Mouse (Mus musculus) thymus, adult 2 months (tissue): ENCODE results near the gene Mfap2. TPM values are rescaled to one million over a fixed set of nuclear protein-coding genes. Genes with fewer than 3 reads are reported as not detected.

Experiments
- DNase-seq: peaks from one replicate; pipeline ENCODE4 v3.0.0; 2021
- H3K27ac ChIP-seq: fragments of 200-500 bp; 2 replicates; pipeline ENCODE4 v1.5.1; 2012; ENCODE audit warnings: low read length, control low read depth; ENCODE audit not compliant: control insufficient read depth, insufficient read depth
- H3K27me3 ChIP-seq: fragments of 200-500 bp; 2 replicates; pipeline ENCODE4 v1.6.1; 2012; ENCODE audit warnings: mild to moderate bottlenecking, low read length, moderate library complexity, mixed read lengths; ENCODE audit not compliant: control insufficient read depth, insufficient read depth
- H3K36me3 ChIP-seq: fragments of 200-500 bp; 2 replicates; pipeline ENCODE4 v1.6.1; 2012; ENCODE audit warnings: mild to moderate bottlenecking, low read length, moderate library complexity; ENCODE audit not compliant: control insufficient read depth, insufficient read depth
- H3K4me1 ChIP-seq: fragments of 200-500 bp; replicated peaks from 2 replicates; pipeline ENCODE4 v1.6.1; 2012; ENCODE audit warnings: low read length; ENCODE audit not compliant: control insufficient read depth, insufficient read depth
- H3K4me3 ChIP-seq: fragments of 200-500 bp; 2 replicates; pipeline ENCODE4 v1.5.1; 2012; ENCODE audit warnings: mild to moderate bottlenecking, low read length, control low read depth, moderate library complexity; ENCODE audit not compliant: control insufficient read depth, insufficient read depth
- CTCF ChIP-seq: fragments of 200-500 bp; IDR thresholded peaks from 2 replicates; pipeline ENCODE4 v1.5.1; 2012; ENCODE audit warnings: mild to moderate bottlenecking, control low read depth, low read length, moderate library complexity, borderline replicate concordance; ENCODE audit not compliant: control insufficient read depth, poor library complexity, insufficient read depth; ENCODE audit errors: extremely low read depth
- POLR2A ChIP-seq: fragments of 200-500 bp; IDR thresholded peaks from 2 replicates; pipeline ENCODE4 v1.6.1; 2012; ENCODE audit warnings: mild to moderate bottlenecking, low read length, control low read depth, moderate library complexity; ENCODE audit not compliant: control insufficient read depth, poor library complexity, insufficient read depth; ENCODE audit errors: extremely low read depth
- WGBS: fragments of 180-500 bp; shearing (Covaris S2); methylation state at CpG from one replicate; pipeline ENCODE4 v1.1.7; 2018; 5-methylcytosine and 5-hydroxymethylcytosine counted together
- polyA plus RNA-seq: library from polyadenylated mRNA; depleted of rRNA; stranded (reverse); fragments of >200 nt; gene quantifications from 2 replicates; pipeline ENCODE4 v1.2.3, GENCODE M21; 2012

Gene Mfap2
- polyA plus RNA-seq, 1 experiment: 6.1 TPM

DNA sequence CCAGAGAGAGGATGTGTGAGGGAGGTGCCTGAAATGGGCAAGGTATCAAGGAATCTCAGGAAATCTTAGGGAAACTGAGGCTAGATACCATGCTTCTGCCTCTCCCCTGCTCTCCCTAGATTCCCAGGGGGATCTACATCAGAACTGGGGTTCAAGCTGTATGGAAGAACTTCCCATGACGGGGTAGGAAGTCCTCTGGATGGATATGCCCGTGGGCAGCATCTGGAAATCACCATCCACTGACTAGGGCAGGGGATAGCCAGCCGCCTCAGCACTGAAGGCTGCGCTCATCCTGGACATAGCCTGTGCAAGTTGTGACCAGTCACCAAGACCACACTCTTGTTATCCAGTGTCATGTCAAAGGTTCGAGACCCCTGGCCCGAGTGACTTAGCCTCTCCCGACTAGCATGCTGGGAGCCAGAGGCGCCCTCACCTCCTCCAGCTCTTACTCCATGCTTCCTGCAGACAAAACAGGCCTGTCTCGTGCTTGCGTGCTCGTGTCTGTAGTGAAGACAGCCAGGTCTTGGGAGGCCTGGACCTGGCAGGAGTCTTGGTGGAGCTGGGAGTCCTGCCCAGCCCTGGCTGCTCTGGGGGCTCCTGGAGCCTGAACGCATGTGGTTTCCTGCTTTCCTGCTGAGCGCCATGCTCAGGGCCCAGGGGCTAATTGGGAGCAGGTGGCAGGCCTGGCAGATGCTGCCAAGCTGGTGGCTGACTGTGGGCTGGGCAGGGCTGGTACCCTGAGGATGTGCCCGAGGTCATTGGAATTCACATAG is 1.5 kb downstream of the Mfap2 start:
- Histone ChIP-seq H3K4me3 (no peak overlapping the region), H3K27ac (no peak overlapping the region)

DNA sequence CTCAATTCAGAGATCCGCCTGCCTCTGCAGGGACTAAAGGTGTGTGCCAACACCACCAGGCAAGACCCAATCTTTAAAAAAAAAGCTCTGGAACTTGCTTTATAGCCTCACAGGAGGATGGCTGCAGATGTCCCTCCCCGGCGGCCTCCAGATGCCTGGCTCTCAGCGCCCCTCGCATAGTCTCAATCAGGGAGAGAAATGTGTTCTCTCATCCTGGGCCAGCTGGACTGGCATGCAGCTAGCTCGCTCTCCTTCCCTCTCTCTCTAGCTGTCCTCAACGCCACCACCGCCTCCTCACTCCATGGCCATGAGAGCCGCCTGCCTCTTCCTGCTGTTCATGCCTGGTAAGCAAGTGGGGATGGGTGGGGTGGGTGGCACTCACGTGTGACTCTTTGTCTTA is 2.3 kb downstream of the Mfap2 start:
- Histone ChIP-seq H3K27me3 (peaks cover 3% of the 10 kb centered on the region; the same call in 1 of the 2 replicates), H3K36me3 (no peaks in the 10 kb centered on the region), H3K27ac (no peak overlapping the region), H3K4me3 (no peak overlapping the region), H3K4me1 (peaks cover 8% of the 10 kb centered on the region; the same call in 1 of the 2 replicates)
- WGBS: 91% methylated on average over 10 of the region's 10 CpGs
- TF ChIP-seq POLR2A: no peak
- no peak for DNase-seq

More for the DNA sequence above, 1.5 kb downstream of the Mfap2 start:
- no peak for TF ChIP-seq CTCF
- no peak for TF ChIP-seq POLR2A
- Histone ChIP-seq H3K4me1 (peaks cover 8% of the 10 kb centered on the region; the same call in 1 of the 2 replicates), H3K36me3 (no peaks in the 10 kb centered on the region), H3K27me3 (peaks cover 3% of the 10 kb centered on the region; the same call in 1 of the 2 replicates)
- no peak for DNase-seq
- WGBS: 71% methylated on average over 14 of the region's 14 CpGs

DNA sequence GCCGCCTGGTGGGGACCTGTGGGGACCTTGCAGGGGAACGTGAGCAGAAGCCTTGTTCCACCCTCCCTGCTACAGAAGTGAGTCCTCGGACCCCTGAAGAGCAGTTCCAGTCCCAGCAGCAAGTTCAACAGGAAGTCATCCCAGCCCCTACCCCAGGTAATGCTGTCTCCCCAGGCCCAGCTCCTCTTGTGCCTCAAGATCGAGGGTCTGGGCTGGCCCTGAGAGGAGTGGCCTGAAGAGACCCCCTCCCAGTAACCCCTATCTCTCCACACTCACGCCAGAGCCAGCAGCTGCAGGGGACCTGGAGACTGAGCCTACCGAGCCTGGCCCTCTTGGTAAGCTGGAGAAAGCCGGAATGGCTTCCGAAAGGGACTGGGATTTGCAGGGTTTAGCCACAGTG is 3.9 kb downstream of the Mfap2 start:
- Histone ChIP-seq H3K4me3 (no peak overlapping the region), H3K4me1 (peaks cover 8% of the 10 kb centered on the region; the same call in 1 of the 2 replicates), H3K27ac (no peak overlapping the region), H3K27me3 (peaks cover 3% of the 10 kb centered on the region; the same call in 1 of the 2 replicates), H3K36me3 (no peaks in the 10 kb centered on the region)
- no peak for TF ChIP-seq CTCF
- TF ChIP-seq POLR2A: no peak
- no peak for DNase-seq
- 90% methylated on average over 8 of the region's 8 CpGs for WGBS

DNA sequence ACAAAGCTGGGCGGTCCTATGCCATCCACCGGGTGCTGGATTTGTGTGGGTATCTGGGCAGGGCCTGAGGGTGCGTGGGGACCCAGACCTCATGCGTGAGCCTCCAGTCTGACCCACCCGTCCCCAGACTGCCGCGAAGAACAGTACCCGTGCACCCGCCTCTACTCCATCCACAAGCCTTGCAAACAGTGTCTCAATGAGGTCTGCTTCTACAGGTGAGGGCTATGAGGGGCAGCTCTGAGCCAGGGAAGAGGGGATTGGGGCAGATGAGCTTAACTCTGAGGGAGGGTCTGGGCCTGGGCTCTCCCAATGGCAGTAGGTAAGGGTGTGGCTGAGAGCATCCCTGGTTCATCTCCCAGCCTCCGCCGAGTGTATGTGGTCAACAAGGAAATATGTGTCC is 4.6 kb downstream of the Mfap2 start:
- Histone ChIP-seq H3K4me1 (peaks cover 8% of the 10 kb centered on the region; the same call in 1 of the 2 replicates), H3K4me3 (no peak overlapping the region), H3K27ac (no peak overlapping the region), H3K36me3 (no peaks in the 10 kb centered on the region), H3K27me3 (peaks cover 3% of the 10 kb centered on the region; the same call in 1 of the 2 replicates)
- 93% methylated on average over 11 of the region's 11 CpGs for WGBS
- TF ChIP-seq POLR2A: no peak
- no peak for TF ChIP-seq CTCF
- DNase-seq: no peak

DNA sequence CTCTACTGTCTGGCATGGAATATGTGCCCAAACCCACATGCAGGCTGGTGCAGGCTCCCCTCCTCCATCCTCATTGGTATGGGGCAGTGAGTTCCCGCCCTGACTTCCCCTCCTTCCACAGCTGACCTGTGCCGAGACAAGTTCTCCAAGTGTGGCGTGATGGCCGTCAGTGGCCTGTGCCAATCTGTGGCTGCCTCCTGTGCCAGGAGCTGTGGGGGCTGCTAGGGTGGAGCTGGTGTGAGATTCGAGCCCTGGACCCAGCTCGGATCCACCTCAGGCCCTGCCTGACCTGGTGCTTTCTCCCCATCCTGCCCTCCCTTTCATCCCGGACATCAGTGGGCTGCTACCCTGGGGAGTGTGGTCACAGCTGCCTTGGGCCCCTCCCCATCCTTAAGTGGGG is 5.1 kb downstream of the Mfap2 start:
- H3K27ac ChIP-seq: no peak overlapping the region
- H3K36me3 ChIP-seq: no peaks in the 10 kb centered on the region
- no peak overlapping the region for H3K4me3 ChIP-seq
- no peak for DNase-seq
- H3K4me1 ChIP-seq: peaks cover 3% of the 10 kb centered on the region; the same call in 1 of the 2 replicates
- TF ChIP-seq CTCF: no peak
- no peak for TF ChIP-seq POLR2A
- H3K27me3 ChIP-seq: peaks cover 3% of the 10 kb centered on the region; the same call in 1 of the 2 replicates
- WGBS: 92% methylated on average over 7 of the region's 7 CpGs

DNA sequence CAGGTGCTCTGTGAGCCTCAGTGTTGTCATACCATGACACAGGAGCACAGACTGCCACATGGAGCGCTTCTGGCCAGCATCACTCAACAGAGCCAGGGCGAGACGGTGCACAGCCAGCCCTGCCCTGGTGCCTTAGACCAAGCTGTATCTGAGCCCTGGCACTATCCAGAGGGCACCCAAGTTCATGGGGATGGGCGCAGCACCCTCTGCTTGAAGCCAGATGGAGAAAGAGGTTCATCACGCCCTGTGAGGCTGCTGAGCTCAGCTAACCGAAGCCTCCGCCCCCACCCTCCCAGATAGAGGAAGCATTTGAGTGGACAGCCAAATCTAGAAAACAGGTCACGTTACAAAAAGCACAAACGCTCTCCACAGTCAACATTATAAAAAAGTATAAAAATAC is 6.1 kb downstream of the Mfap2 start:
- H3K4me1 ChIP-seq: no peaks in the 10 kb centered on the region

More for the DNA sequence above, 6.1 kb downstream of the Mfap2 start:
- no peak for TF ChIP-seq POLR2A
- TF ChIP-seq CTCF: no peak
- no peak overlapping the region for H3K4me3 ChIP-seq
- no peak for DNase-seq
- H3K27me3 ChIP-seq: no peaks in the 10 kb centered on the region; the same call in 1 of the 2 replicates
- H3K36me3 ChIP-seq: no peaks in the 10 kb centered on the region
- H3K27ac ChIP-seq: no peak overlapping the region
- WGBS: 85% methylated on average over 9 of the region's 9 CpGs
